Mouse (Mus musculus) midbrain, embryonic 16.5 days (tissue): Measurements from ENCODE around the gene Olfr263. TPM values are rescaled to one million over a fixed set of nuclear protein-coding genes. Genes with fewer than 3 reads are reported as not detected.
"Not testable (repeated sequence)": the region's sequence is repeated elsewhere in the genome, so short reads cannot be mapped to it uniquely, and the experiment has no call there.

Experiments
- ATAC-seq: fragments of 200-750 bp; cut with Nextera tagmentation; 2 replicates; pipeline ENCODE4 v1.8.0; 2017; ENCODE audit warnings: moderate TSS enrichment
- H3K27ac ChIP-seq: fragments of 300-500 bp; sonication (generic); 2 replicates; pipeline ENCODE4 v1.5.1; 2014; ENCODE audit warnings: mild to moderate bottlenecking, low read length, mixed read lengths
- H3K27me3 ChIP-seq: fragments of 300-500 bp; sonication (generic); 2 replicates; pipeline ENCODE4 v1.6.1; 2014; ENCODE audit warnings: low read depth, low read length, mixed read lengths; ENCODE audit not compliant: control insufficient read depth, insufficient read depth
- H3K36me3 ChIP-seq: fragments of 300-500 bp; sonication (generic); 2 replicates; pipeline ENCODE4 v1.6.1; 2014; ENCODE audit warnings: mild to moderate bottlenecking, low read length, moderate library complexity, mixed read lengths; ENCODE audit not compliant: control insufficient read depth, insufficient read depth
- H3K4me1 ChIP-seq: fragments of 300-500 bp; sonication (generic); 2 replicates; pipeline ENCODE4 v1.6.1; 2014; ENCODE audit warnings: mild to moderate bottlenecking, low read length, mixed read lengths; ENCODE audit not compliant: control insufficient read depth, insufficient read depth
- H3K4me2 ChIP-seq: fragments of 300-500 bp; sonication (generic); 2 replicates; pipeline ENCODE4 v1.6.1; 2014; ENCODE audit warnings: mild to moderate bottlenecking, low read length, mixed read lengths
- H3K4me3 ChIP-seq: fragments of 300-500 bp; sonication (generic); 2 replicates; pipeline ENCODE4 v1.5.1; 2014; ENCODE audit warnings: low read depth, mild to moderate bottlenecking, low read length, moderate library complexity, mixed read lengths
- H3K9ac ChIP-seq: fragments of 300-500 bp; sonication (generic); 2 replicates; pipeline ENCODE4 v1.6.1; 2014; ENCODE audit warnings: low read depth, low read length, mixed read lengths
- H3K9me3 ChIP-seq: fragments of 300-500 bp; sonication (generic); replicated peaks from 2 replicates; pipeline ENCODE4 v1.6.1; 2014; ENCODE audit warnings: mild to moderate bottlenecking, low read length, mixed read lengths; ENCODE audit not compliant: control insufficient read depth, poor library complexity, severe bottlenecking
- WGBS: fragments of 180-500 bp; shearing (Covaris S2); extraction: QIAGEN DNeasy Blood & Tissue Kit; methylation state at CpG from one replicate; pipeline ENCODE4 v1.1.7; 2014; 5-methylcytosine and 5-hydroxymethylcytosine counted together
- polyA plus RNA-seq: library from polyadenylated mRNA; unstranded; fragments of >200 nt; fragmentation: Nextera tagmentation; extraction: Ambion mirVana; gene quantifications from 2 replicates; pipeline ENCODE4 v1.2.1, GENCODE M21; 2015

Gene Olfr263
- polyA plus RNA-seq, result not detected in 2 replicates

DNA sequence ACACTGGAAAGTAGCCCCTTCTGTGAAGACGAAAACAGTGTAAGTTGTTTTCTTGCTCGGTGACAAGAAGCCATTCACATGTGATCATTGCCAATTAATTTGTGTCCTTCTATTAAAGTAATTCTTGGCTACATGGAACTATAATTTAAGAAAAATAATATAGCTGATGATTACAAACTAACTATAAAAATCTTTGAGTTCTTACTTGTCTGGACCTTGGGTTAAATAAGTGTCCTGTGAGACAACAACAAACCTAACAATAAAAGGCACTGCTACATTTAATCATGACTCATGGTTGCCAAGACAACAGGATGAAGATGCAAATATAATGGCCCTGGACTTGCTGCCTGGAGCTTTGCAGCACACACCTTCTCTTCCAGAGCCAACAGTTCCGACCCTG lies at the start of gene Olfr263:
TSS of gene Olfr263 (plus strand) at position 301 of the 400 bp plus-strand sequence.
- not testable (repeated sequence) for H3K27ac ChIP-seq, H3K36me3 ChIP-seq, H3K4me2 ChIP-seq, H3K9ac ChIP-seq, ATAC-seq, H3K27me3 ChIP-seq, H3K9me3 ChIP-seq, H3K4me3 ChIP-seq, H3K4me1 ChIP-seq
- 82% methylated on average over 3 of the region's 3 CpGs for WGBS

GRCm38 (mm10) chr13:21082686-21083085 lies 46.8 kb upstream of the Olfr263 start:
- WGBS, result 80% methylated on average over 2 of the region's 2 CpGs
- Histone ChIP-seq H3K27ac (no peak overlapping the region), H3K4me2 (no peak overlapping the region)

GRCm38 (mm10) chr13:21109759-21110158 lies 19.7 kb upstream of the Olfr263 start:
- Histone ChIP-seq H3K4me2 (no peak overlapping the region), H3K27me3 (no peaks in the 10 kb centered on the region), H3K9ac (no peak overlapping the region), H3K27ac (no peak overlapping the region), H3K9me3 (no peaks in the 10 kb centered on the region), H3K4me3 (no peak overlapping the region), H3K36me3 (no peaks in the 10 kb centered on the region), H3K4me1 (no peaks in the 10 kb centered on the region)
- no peak for ATAC-seq
- 97% methylated on average over 3 of the region's 3 CpGs for WGBS

More at GRCm38 (mm10) chr13:21082686-21083085, 46.8 kb upstream of the Olfr263 start:
- Histone ChIP-seq H3K27me3 (no peaks in the 10 kb centered on the region), H3K4me1 (no peaks in the 10 kb centered on the region), H3K9ac (no peak overlapping the region), H3K9me3 (no peaks in the 10 kb centered on the region), H3K4me3 (no peak overlapping the region), H3K36me3 (no peaks in the 10 kb centered on the region)
- ATAC-seq, result no peak

DNA sequence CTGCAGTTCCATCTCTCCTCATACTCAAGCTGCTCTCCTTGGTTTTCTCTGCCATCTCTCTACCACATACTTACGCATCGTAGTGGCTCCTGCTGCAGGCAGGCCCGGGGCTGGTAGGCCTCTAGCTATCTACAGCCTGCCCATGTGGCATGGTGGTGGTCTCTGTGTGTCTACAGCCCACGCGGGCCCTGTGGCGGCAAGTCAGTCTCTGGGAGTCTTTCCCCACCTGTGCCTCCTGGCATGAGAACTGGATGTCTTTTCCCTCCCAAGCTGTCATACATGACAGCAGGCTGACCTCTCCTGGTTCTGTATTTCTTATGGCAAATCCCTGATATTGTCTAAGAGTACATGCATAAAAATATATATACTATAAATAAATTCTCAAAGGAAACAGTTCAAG lies 19.0 kb upstream of the Olfr263 start:
- no peak for ATAC-seq
- no peaks in the 10 kb centered on the region for H3K36me3 ChIP-seq
- no peaks in the 10 kb centered on the region for H3K9me3 ChIP-seq
- no peak overlapping the region for H3K27ac ChIP-seq
- H3K9ac ChIP-seq, result no peak overlapping the region
- WGBS, result 97% methylated on average over 6 of the region's 6 CpGs
- no peaks in the 10 kb centered on the region for H3K27me3 ChIP-seq
- H3K4me3 ChIP-seq, result no peak overlapping the region
- no peaks in the 10 kb centered on the region for H3K4me1 ChIP-seq
- H3K4me2 ChIP-seq, result no peak overlapping the region

GRCm38 (mm10) chr13:21111183-21111582 lies 18.3 kb upstream of the Olfr263 start, which contains the start of gene Olfr1369-ps1:
Gene Olfr1369-ps1, plus strand, starts transcription at chr13:21111483.
- H3K27ac ChIP-seq, H3K4me3 ChIP-seq, H3K4me1 ChIP-seq, H3K9me3 ChIP-seq, H3K36me3 ChIP-seq, ATAC-seq, H3K27me3 ChIP-seq, H3K4me2 ChIP-seq, H3K9ac ChIP-seq: not testable (repeated sequence)
- 64% methylated on average over 3 of the region's 3 CpGs for WGBS

DNA sequence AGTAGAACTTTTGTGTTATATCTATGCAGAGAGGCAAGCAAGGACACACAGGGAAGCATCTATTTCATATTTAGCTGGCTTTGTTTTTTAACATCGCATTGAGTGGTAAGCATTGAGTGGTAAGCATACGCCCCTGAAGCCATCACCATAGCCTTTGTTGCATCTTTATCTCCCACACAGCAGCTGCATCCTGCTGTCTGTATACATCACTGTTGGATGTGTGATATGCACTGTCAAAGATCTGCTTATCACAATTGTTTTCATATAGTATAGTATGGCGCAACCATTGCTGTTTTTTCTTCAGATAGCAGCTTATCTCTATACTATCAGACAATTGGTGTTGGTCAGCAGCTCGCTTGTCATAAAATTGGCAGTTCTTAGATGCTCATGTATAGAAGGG lies 15.3 kb upstream of the Olfr263 start:
- H3K27me3 ChIP-seq, result no peaks in the 10 kb centered on the region
- H3K4me1 ChIP-seq, result no peaks in the 10 kb centered on the region
- no peaks in the 10 kb centered on the region for H3K9me3 ChIP-seq
- no peak overlapping the region for H3K4me2 ChIP-seq
- no peak overlapping the region for H3K27ac ChIP-seq
- ATAC-seq, result no peak
- no peak overlapping the region for H3K4me3 ChIP-seq
- WGBS, result 88% methylated on average over 4 of the region's 4 CpGs
- no peaks in the 10 kb centered on the region for H3K36me3 ChIP-seq
- H3K9ac ChIP-seq, result no peak overlapping the region

DNA sequence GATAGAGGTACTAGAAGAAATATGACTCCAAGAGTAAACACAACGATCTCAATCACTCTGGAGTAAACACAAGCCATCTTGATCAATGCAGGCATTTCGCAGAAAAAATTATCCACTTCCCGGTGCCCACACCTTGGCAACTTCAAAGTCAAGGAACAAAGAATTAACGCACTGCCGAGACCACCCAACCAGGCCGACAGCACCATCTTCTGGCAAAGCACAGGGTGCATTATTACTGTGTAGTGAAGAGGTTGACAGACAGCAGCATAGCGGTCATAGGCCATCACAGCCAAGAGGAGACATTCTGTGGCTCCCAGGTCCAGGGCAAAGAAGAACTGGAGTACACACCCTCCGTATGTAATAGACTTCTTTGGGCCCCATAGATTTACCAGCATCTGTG lies 13.0 kb downstream of the Olfr263 start:
- ATAC-seq, result no peak
- no peaks in the 10 kb centered on the region for H3K9me3 ChIP-seq
- H3K27ac ChIP-seq, result no peak overlapping the region

DNA sequence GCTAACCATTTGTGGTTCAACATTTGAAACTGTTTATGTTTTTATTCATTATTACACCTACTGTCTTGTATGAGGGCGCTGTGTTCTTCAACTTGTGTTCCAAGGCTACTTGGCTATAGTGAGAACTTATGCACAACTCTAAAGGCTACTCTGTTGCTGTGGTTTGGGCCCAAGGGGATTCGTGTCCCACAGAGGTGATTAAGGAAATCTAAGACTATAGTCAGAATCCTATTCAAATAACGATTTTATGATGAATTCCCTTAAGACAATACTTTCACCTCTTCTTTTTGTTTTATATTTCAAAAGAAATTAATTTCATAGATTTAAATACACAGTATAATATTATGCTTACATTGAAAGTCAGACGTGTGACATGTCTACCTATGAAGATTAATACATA lies 16.3 kb downstream of the Olfr263 start, which contains the start of gene Olfr1368:
TSS of gene Olfr1368 (minus strand) at position 101 of the 400 bp plus-strand sequence.
- Histone ChIP-seq H3K4me3 (no peak within 1 kb of the TSS), H3K9me3 (no peaks in the 10 kb centered on the region), H3K4me2 (no peak within 1 kb of the TSS), H3K36me3 (no peaks in the 10 kb centered on the region), H3K27ac (no peak within 1 kb of the TSS), H3K27me3 (no peaks in the 10 kb centered on the region), H3K9ac (no peak within 1 kb of the TSS), H3K4me1 (no peaks in the 10 kb centered on the region)
- 79% methylated on average over 4 of the region's 4 CpGs for WGBS
- ATAC-seq, result no peak

More for the DNA sequence above, 13.0 kb downstream of the Olfr263 start:
- whole genome bisulfite sequencing, result 56% methylated on average over 8 of the region's 8 CpGs
- Histone ChIP-seq H3K36me3 (no peaks in the 10 kb centered on the region), H3K4me3 (no peak overlapping the region), H3K27me3 (no peaks in the 10 kb centered on the region), H3K4me1 (no peaks in the 10 kb centered on the region), H3K9ac (no peak overlapping the region), H3K4me2 (no peak overlapping the region)

GRCm38 (mm10) chr13:21155888-21156287 lies 26.4 kb downstream of the Olfr263 start:
- Histone ChIP-seq H3K9ac (no peak overlapping the region), H3K36me3 (no peaks in the 10 kb centered on the region), H3K4me1 (peaks cover 8% of the 10 kb centered on the region; the same call in 1 of the 2 replicates), H3K4me2 (no peak overlapping the region), H3K27ac (no peak overlapping the region), H3K27me3 (no peaks in the 10 kb centered on the region), H3K4me3 (no peak overlapping the region), H3K9me3 (no peaks in the 10 kb centered on the region)
- 78% methylated on average over 5 of the region's 5 CpGs for WGBS
- no peak for ATAC-seq
